Mouse (Mus musculus): ENCODE results near the gene Cope. TPM values are rescaled to one million over a fixed set of nuclear protein-coding genes. Genes with fewer than 3 reads are reported as not detected.

Gene Cope
- polyA plus RNA-seq, 1 experiment from 2014 or later = 297 TPM

GRCm38 (mm10) chr8:70352000-70352384, 49.7 kb downstream of the Cope start:
- no peaks in the 10 kb centered on the region for H3K9me3 ChIP-seq (ENCODE audit: control insufficient read depth, low read length)
- H3K27ac ChIP-seq (ENCODE audit: low read depth, low read length) = no peak overlapping the region
- H3K27me3 ChIP-seq (replicated peaks; ENCODE audit: control insufficient read depth, insufficient read depth, low read length) = no peaks in the 10 kb centered on the region
- H3K4me2 ChIP-seq (ENCODE audit: low read length) = peak overlapping the region; percentile 100
- H3K4me3 ChIP-seq (ENCODE audit: low read length) = peak overlapping the region; percentile 100
- no peak for ATAC-seq
- H3K9ac ChIP-seq (ENCODE audit: low read depth, low read length) = peak overlapping the region; percentile 98
- peaks cover 2% of the 10 kb centered on the region; the same call in 1 of the 2 replicates for H3K36me3 ChIP-seq (ENCODE audit: control insufficient read depth, insufficient read depth, low read length)
- WGBS = 26% methylated on average over 3 of the region's 3 CpGs
- H3K4me1 ChIP-seq (ENCODE audit: control insufficient read depth, insufficient read depth, low read depth, low read length) = peaks cover 36% of the 10 kb centered on the region

- H3K27ac ChIP-seq (ENCODE audit: low read depth, low read length) = peak overlapping the region; percentile 90
- peak; percentile 35 for ATAC-seq
- H3K4me2 ChIP-seq (ENCODE audit: low read length) = peak overlapping the region; percentile 100
- peaks cover 2% of the 10 kb centered on the region; the same call in 1 of the 2 replicates for H3K36me3 ChIP-seq (ENCODE audit: control insufficient read depth, insufficient read depth, low read length)
- H3K27me3 ChIP-seq (replicated peaks; ENCODE audit: control insufficient read depth, insufficient read depth, low read length) = no peaks in the 10 kb centered on the region
- WGBS = under 1% methylated on average over 54 of the region's 64 CpGs
- peak overlapping the region; percentile 100 for H3K4me3 ChIP-seq (ENCODE audit: low read length)
- H3K4me1 ChIP-seq (ENCODE audit: control insufficient read depth, insufficient read depth, low read depth, low read length) = peaks cover 36% of the 10 kb centered on the region
- peak overlapping the region; percentile 98 for H3K9ac ChIP-seq (ENCODE audit: low read depth, low read length)
- no peaks in the 10 kb centered on the region for H3K9me3 ChIP-seq (ENCODE audit: control insufficient read depth, low read length)
Observed at GRCm38 (mm10) chr8:70352657-70353151, 50.4 kb downstream of the Cope start.

GRCm38 (mm10) chr8:70353194-70353817, 51.0 kb downstream of the Cope start, which contains the start of gene Upf1:
TSS of gene Upf1 (minus strand) at chr8:70353278.
- Histone ChIP-seq H3K9ac (ENCODE audit: low read depth, low read length) (peak within 1 kb of the TSS; percentile 98), H3K4me3 (ENCODE audit: low read length) (peak within 1 kb of the TSS; percentile 100), H3K4me1 (ENCODE audit: control insufficient read depth, insufficient read depth, low read depth, low read length) (peaks cover 36% of the 10 kb centered on the region), H3K9me3 (ENCODE audit: control insufficient read depth, low read length) (no peaks in the 10 kb centered on the region), H3K27ac (ENCODE audit: low read depth, low read length) (peak within 1 kb of the TSS; percentile 90), H3K36me3 (ENCODE audit: control insufficient read depth, insufficient read depth, low read length) (peaks cover 2% of the 10 kb centered on the region; the same call in 1 of the 2 replicates), H3K27me3 (replicated peaks; ENCODE audit: control insufficient read depth, insufficient read depth, low read length) (no peaks in the 10 kb centered on the region), H3K4me2 (ENCODE audit: low read length) (peak within 1 kb of the TSS; percentile 100)
- WGBS = under 1% methylated on average over 66 of the region's 69 CpGs
- peak; percentile 91 for ATAC-seq

- H3K9ac ChIP-seq (ENCODE audit: low read depth, low read length) = peak overlapping the region; percentile 63
- H3K27me3 ChIP-seq (replicated peaks; ENCODE audit: control insufficient read depth, insufficient read depth, low read length) = no peaks in the 10 kb centered on the region
- H3K36me3 ChIP-seq (ENCODE audit: control insufficient read depth, insufficient read depth, low read length) = peaks cover 1% of the 10 kb centered on the region; the same call in 1 of the 2 replicates
- H3K27ac ChIP-seq (ENCODE audit: low read depth, low read length) = peak overlapping the region; percentile 81
- no peak; the same call in 1 of the 2 replicates for ATAC-seq
- no peaks in the 10 kb centered on the region for H3K9me3 ChIP-seq (ENCODE audit: control insufficient read depth, low read length)
- WGBS = 67% methylated on average over 4 of the region's 4 CpGs
- H3K4me1 ChIP-seq (ENCODE audit: control insufficient read depth, insufficient read depth, low read depth, low read length) = peaks cover 33% of the 10 kb centered on the region
- peak overlapping the region; percentile 67 for H3K4me2 ChIP-seq (ENCODE audit: low read length)
- peak overlapping the region; percentile 100 for H3K4me3 ChIP-seq (ENCODE audit: low read length)
Observed at GRCm38 (mm10) chr8:70354004-70354403, 51.7 kb downstream of the Cope start.

GRCm38 (mm10) chr8:70356111-70356510, 53.8 kb downstream of the Cope start:
- peaks cover 18% of the 10 kb centered on the region for H3K4me1 ChIP-seq (ENCODE audit: control insufficient read depth, insufficient read depth, low read depth, low read length)
- no peaks in the 10 kb centered on the region for H3K27me3 ChIP-seq (replicated peaks; ENCODE audit: control insufficient read depth, insufficient read depth, low read length)
- H3K36me3 ChIP-seq (ENCODE audit: control insufficient read depth, insufficient read depth, low read length) = no peaks in the 10 kb centered on the region
- WGBS = 82% methylated on average over 1 of the region's 1 CpGs
- H3K27ac ChIP-seq (ENCODE audit: low read depth, low read length) = no peak overlapping the region
- H3K4me2 ChIP-seq (ENCODE audit: low read length) = no peak overlapping the region
- no peak overlapping the region for H3K9ac ChIP-seq (ENCODE audit: low read depth, low read length)
- ATAC-seq = no peak
- no peak overlapping the region for H3K4me3 ChIP-seq (ENCODE audit: low read length)
- no peaks in the 10 kb centered on the region for H3K9me3 ChIP-seq (ENCODE audit: control insufficient read depth, low read length)

GRCm38 (mm10) chr8:70359411-70359810, 57.1 kb downstream of the Cope start:
- no peak for ATAC-seq
- H3K36me3 ChIP-seq (ENCODE audit: control insufficient read depth, insufficient read depth, low read length) = no peaks in the 10 kb centered on the region
- no peaks in the 10 kb centered on the region for H3K4me1 ChIP-seq (ENCODE audit: control insufficient read depth, insufficient read depth, low read depth, low read length)
- no peaks in the 10 kb centered on the region for H3K9me3 ChIP-seq (ENCODE audit: control insufficient read depth, low read length)
- H3K27me3 ChIP-seq (replicated peaks; ENCODE audit: control insufficient read depth, insufficient read depth, low read length) = no peaks in the 10 kb centered on the region
- no peak overlapping the region for H3K9ac ChIP-seq (ENCODE audit: low read depth, low read length)
- H3K27ac ChIP-seq (ENCODE audit: low read depth, low read length) = no peak overlapping the region
- H3K4me3 ChIP-seq (ENCODE audit: low read length) = no peak overlapping the region
- H3K4me2 ChIP-seq (ENCODE audit: low read length) = no peak overlapping the region
- 24% methylated on average over 3 of the region's 3 CpGs for WGBS

GRCm38 (mm10) chr8:70360769-70361168, 58.5 kb downstream of the Cope start:
- Histone ChIP-seq H3K27me3 (replicated peaks; ENCODE audit: control insufficient read depth, insufficient read depth, low read length) (no peaks in the 10 kb centered on the region), H3K4me1 (ENCODE audit: control insufficient read depth, insufficient read depth, low read depth, low read length) (no peaks in the 10 kb centered on the region), H3K9ac (ENCODE audit: low read depth, low read length) (no peak overlapping the region), H3K4me3 (ENCODE audit: low read length) (no peak overlapping the region), H3K9me3 (ENCODE audit: control insufficient read depth, low read length) (no peaks in the 10 kb centered on the region), H3K36me3 (ENCODE audit: control insufficient read depth, insufficient read depth, low read length) (no peaks in the 10 kb centered on the region), H3K4me2 (ENCODE audit: low read length) (no peak overlapping the region), H3K27ac (ENCODE audit: low read depth, low read length) (no peak overlapping the region)
- WGBS = 54% methylated on average over 4 of the region's 4 CpGs
- ATAC-seq = no peak

GRCm38 (mm10) chr8:70361484-70362032, 59.2 kb downstream of the Cope start:
- H3K4me3 ChIP-seq (ENCODE audit: low read length) = no peak overlapping the region
- 78% methylated on average over 10 of the region's 10 CpGs for WGBS
- no peaks in the 10 kb centered on the region for H3K27me3 ChIP-seq (replicated peaks; ENCODE audit: control insufficient read depth, insufficient read depth, low read length)
- no peaks in the 10 kb centered on the region for H3K4me1 ChIP-seq (ENCODE audit: control insufficient read depth, insufficient read depth, low read depth, low read length)
- no peak overlapping the region for H3K27ac ChIP-seq (ENCODE audit: low read depth, low read length)
- H3K4me2 ChIP-seq (ENCODE audit: low read length) = no peak overlapping the region
- ATAC-seq = no peak
- no peaks in the 10 kb centered on the region for H3K36me3 ChIP-seq (ENCODE audit: control insufficient read depth, insufficient read depth, low read length)
- no peaks in the 10 kb centered on the region for H3K9me3 ChIP-seq (ENCODE audit: control insufficient read depth, low read length)
- H3K9ac ChIP-seq (ENCODE audit: low read depth, low read length) = no peak overlapping the region

All from hindbrain, embryonic 16.5 days (tissue).